Mouse (Mus musculus): Measurements from ENCODE around the gene Coa7.

Gene Coa7
- long read RNA-seq, experiment 1, transcript Coa7-202 (3 exons, 3,714 nt) = major isoform, 31 of 33 reads
- long read RNA-seq, experiment 1, partial matches to known transcripts = 0 of 33 reads
- long read RNA-seq, experiment 1, other reads (novel, unspliced or antisense) = 2 of 33 reads
- long read RNA-seq, experiment 2, transcript Coa7-202 (3 exons, 3,714 nt) = major isoform, 38 of 39 reads
- long read RNA-seq, experiment 2, partial matches to known transcripts = 0 of 39 reads
- long read RNA-seq, experiment 2, other reads (novel, unspliced or antisense) = 1 of 39 reads

DNA sequence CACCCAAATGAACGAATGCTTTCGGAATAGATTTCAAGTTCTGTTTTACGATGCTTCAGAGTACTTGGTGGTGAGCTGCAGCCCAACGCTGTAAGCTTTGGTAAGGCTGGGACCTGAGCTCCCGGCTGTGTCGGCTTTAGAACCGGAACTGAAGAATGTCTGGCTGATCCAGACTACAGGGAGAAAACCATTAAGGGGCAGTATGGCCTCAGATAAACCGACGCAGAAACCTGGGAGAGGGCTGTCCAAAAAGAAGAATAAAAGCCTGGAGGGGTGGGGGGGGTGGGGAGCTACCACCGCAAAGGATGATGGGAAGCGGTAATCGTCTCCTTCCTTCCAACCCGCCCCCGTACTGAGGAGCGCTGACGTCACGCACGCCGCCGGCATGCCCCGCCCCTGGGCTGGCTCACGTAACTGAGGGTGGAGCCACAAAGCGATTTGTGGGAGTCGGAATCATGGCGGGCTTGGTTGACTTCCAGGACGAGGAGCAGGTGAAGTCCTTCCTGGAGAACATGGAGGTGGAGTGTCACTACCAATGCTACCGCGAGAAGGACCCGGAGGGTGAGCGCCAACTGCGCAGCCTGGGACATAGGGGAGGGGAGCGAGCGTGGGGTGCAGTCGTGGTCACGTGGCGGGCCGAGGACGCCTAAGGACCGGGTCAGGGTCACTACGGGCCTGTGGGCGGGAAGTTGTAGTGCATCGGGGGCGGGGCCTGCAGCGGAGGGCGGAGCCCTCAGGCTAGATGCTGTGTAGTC is at the start of gene Coa7:
Gene Coa7, plus strand, starts transcription at position 411 of the 755 bp plus-strand sequence.
- intact Hi-C loops (cut with DNase I) = loop anchor here (10.0 kb wide), 1 partner anchor 163 kb away; the partner anchor contains the start of gene Echdc2

- intact Hi-C loops (cut with DNase I) = no loop called here
These were observed 27.7 kb upstream of the Coa7 start for GRCm38 (mm10) chr4:108300266-108300665.

- intact Hi-C loops (cut with DNase I) = no loop called here
These were observed 27.1 kb upstream of the Coa7 start, which contains the start of gene Zyg11b for GRCm38 (mm10) chr4:108300670-108301373. Gene Zyg11b (minus strand): TSS chr4:108301096.

- intact Hi-C loops (cut with DNase I) = no loop called here
These were observed 25.5 kb upstream of the Coa7 start for GRCm38 (mm10) chr4:108302296-108302890.

GRCm38 (mm10) chr4:108310706-108311105 is 17.2 kb upstream of the Coa7 start:
- intact Hi-C loops (cut with DNase I) = no loop called here

- intact Hi-C loops (cut with DNase I) = no loop called here
These were observed 13.9 kb upstream of the Coa7 start for GRCm38 (mm10) chr4:108314041-108314440.

- intact Hi-C loops (cut with DNase I) = no loop called here
These were observed 10.0 kb upstream of the Coa7 start for GRCm38 (mm10) chr4:108317656-108318605.

DNA sequence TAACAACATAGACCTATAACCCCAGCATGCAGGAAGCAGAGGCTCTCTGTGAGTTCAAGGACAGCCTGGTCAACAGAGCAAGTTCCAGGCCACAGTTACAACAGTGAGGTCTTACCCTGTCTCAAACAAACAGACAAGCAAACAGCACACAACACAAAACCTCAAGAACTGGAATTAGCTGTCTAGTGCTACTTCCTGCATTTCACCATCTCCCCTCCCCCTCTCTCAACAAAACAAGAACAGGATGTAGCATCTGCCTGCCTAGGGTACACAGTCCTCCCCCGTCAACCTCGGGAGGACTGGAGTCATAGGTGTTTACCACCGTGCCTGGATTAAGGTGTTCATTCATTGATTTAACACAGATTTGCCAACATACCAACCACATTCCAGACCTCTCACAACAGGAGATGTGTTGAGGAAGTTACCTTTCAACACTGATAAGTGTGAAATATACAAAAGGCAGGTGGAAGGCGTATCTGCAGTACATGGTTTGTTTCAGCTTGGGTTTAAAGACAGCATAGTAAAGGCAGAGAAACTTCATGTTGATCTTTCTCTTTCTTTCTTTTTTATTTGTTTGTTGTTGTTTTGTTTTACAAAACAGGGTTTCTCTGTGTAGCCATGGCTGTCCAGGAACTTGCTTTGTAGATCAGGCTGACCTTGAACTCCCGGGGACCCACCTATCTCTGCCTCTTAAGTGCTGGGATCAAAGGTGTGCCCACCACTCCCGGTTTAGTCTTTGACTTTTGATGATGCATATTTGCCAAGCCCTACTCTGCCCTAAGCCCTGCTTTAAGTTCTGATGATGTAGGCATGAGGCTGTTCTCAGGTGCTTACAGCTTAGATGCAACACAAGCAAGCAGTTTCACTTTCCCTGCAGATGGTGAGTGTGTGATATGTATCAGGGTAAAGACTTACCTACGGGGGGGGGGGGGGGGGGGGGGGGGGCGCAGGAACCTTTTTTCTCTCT is 9.0 kb upstream of the Coa7 start:
- intact Hi-C loops (cut with DNase I) = no loop called here

DNA sequence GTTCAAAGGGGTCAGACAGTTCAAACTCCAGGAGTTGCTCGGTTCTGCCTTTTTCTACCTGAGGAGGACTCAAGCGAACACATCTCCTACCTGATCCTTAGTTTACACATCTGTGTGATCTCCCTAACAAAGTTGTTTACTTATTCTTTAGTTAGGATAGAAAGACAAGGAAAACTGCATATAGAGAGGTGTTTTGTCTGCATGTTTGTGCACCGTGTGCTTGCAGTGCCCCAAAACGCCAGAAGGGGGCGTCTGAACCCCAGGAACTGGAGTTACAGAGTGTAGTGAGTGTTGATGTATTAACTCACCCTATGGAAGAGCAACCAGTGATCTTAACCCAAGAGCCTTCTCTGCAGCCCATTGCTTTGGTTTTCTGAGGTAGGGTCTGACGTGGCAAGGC is 8.2 kb upstream of the Coa7 start:
- intact Hi-C loops (cut with DNase I) = loop anchor here (10.0 kb wide), 1 partner anchor 155 kb away; the partner anchor contains the start of gene Echdc2

DNA sequence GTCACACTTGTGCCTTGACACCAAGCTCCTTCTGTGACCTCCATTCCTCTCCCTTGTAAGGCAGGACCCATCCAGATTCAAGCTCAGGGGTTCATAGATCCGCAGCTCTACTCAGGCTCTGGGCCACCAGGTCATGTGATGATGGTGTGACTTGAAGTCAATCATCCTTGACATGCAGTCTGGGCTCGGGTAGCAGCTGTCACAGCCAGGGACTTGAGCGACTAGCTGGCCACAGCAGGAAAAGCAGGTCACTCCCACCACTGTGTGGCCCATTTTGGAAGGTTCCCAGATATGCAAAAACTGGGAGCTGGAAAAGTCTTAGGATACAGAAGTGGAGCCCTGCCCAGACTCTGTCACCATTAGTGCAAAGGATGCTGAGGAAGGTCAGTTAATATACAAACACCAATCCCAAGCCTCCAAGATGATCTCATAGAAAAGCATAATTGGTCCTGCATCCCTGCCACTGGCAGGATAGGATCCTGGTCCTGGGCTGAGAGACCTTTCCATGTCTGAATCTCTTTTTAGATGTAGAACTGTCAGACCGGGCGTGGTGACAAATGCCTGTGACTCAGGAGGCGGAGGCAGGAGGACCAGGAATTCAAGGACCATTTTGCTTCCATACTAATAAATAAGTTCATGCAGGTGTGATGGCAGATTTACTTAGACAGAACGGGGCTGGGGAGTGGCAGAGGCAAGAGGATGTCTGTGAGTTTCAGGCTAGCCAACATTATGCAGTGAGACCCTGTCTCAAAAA is 7.1 kb upstream of the Coa7 start:
- intact Hi-C loops (cut with DNase I) = loop anchor here (10.0 kb wide), 1 partner anchor 156 kb away; the partner anchor contains the start of gene Echdc2

DNA sequence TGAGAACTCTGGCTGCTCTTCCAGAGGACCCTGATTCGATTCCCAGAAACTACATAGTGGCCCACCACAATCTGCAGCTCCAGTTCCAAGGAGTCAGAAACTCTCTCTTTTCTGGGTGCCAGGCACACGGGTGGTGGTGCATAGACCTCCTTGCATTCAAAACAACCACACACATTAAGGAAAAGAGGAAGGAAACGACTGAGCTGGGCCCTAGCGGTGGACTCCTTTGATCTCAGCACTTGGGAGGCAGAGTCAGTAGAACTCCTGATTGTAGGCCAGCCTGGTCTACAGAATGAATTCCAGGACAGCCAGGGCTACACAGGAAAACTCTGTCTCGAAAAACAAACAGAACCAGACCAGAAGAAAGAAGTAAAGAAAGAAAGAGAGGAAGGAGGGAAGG is 4.4 kb upstream of the Coa7 start:
- intact Hi-C loops (cut with DNase I) = loop anchor here (10.0 kb wide), 1 partner anchor 159 kb away; the partner anchor contains the start of gene Echdc2

DNA sequence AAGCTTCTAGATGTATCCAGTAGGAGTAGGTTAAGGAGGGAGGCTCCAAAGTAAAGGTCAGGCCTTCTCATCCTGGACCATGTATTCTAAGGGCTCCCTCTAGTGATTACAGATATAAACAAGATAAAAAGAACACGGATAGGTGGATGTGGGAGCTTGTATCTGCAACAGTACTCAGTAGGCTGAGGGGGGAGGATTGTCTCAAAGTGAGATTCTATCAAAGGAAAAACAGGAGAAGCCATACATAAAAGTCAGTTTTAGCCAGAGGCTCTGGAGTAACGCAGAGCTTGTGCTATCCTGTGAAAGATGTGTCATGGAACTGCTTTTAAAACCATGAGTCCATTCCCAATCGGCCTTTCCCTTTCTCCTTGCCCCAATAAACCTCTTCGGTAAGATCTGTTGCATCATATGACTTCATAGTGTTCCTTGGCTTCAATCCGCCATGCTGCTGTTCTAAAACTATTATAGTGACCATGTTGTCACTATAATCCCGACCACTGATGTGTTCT is 815 bp upstream of the Coa7 start:
- intact Hi-C loops (cut with DNase I) = loop anchor here (10.0 kb wide), 1 partner anchor 162 kb away; the partner anchor contains the start of gene Echdc2

DNA sequence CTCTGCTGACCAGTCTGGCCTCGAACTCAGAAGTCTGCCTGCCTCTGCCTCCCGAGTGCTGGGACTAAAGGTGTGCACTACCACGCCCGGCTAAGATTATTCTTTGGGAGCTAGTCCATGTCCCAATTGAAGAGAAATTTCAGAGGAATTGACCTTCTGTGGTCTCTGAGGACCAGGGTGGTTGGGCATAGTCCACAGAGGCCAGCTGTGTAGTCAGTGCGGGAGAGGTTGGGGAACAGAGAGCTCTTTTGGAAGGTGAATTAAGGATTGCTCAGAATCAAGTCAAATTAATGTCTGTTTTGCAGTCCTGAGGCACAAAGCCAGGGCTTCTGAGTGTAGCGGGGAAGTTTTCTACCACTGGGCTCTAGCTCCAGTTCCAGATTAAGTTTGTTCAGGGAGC is 1.9 kb downstream of the Coa7 start:
- intact Hi-C loops (cut with DNase I) = loop anchor here (10.0 kb wide), 2 partner anchors 165 to 235 kb away; partner anchors contain the start of gene Echdc2

DNA sequence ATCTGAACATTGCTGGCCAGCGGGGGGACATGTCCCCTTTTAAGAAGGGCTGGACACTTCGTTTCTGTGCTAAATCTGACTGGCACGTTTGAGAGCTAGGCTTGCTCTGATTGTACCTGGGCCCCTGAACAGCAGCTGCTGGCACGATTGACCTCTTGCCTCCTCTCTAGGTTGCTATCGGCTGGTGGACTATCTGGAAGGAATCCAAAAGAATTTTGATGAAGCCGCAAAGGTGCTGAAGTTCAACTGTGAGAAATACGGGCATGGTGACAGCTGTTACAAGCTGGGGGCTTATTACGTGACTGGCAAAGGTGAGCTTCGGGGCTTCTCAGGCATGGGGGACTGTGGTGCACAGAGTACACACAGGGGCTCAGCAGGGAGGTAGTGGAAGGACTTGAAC is 4.1 kb downstream of the Coa7 start:
- intact Hi-C loops (cut with DNase I) = loop anchor here (10.0 kb wide), 1 partner anchor 233 kb away; no protein-coding TSS in a partner anchor

GRCm38 (mm10) chr4:108335413-108335812 is 7.5 kb downstream of the Coa7 start:
- intact Hi-C loops (cut with DNase I) = loop anchor here (10.0 kb wide), 1 partner anchor 229 kb away; no protein-coding TSS in a partner anchor

DNA sequence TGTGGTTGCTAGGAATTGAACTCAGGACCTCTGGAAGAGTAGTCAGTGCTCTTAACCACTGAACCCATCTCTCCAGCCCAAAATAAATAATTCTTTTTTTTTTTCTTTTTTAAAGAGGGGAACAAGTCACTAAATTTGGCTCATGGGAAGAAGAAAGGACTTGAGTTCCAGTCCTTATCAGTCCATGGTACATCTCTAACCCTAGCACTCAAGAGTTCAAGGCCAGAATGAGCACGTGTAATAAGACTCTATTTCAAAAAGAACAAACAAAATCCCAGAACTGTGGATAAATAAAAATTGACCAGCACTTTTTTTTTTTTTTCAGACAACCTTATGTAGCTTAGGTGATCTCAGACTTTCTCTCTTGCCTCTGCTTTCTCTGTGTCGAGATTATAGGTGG is 8.8 kb downstream of the Coa7 start:
- intact Hi-C loops (cut with DNase I) = loop anchor here (10.0 kb wide), 1 partner anchor 228 kb away; no protein-coding TSS in a partner anchor

GRCm38 (mm10) chr4:108337817-108338216 is 9.9 kb downstream of the Coa7 start:
- intact Hi-C loops (cut with DNase I) = loop anchor here (10.0 kb wide), 1 partner anchor 227 kb away; no protein-coding TSS in a partner anchor
